Mouse (Mus musculus) forebrain, embryonic 13.5 days (tissue): ENCODE results near the gene C1qtnf6. TPM values are rescaled to one million over a fixed set of nuclear protein-coding genes. Genes with fewer than 3 reads are reported as not detected.

ENCODE experiments used
- polyA plus RNA-seq: library from polyadenylated mRNA; unstranded; fragments of >200 nt; fragmentation: Nextera tagmentation; extraction: Ambion mirVana; gene quantifications from 2 replicates; pipeline ENCODE4 v1.2.1, GENCODE M21; 2015

C1qtnf6 gene
- polyA plus RNA-seq, 1 experiment from 2014 or later = 4.1 TPM

Other genes with a start within 250 kb of the C1qtnf6 start
- 0.10 TPM in 1 of 2 replicates, not detected in the other for gene Csf2rb2, start 225.7 kb downstream of the C1qtnf6 start, polyA plus RNA-seq
- gene Csf2rb, start 205.7 kb downstream of the C1qtnf6 start, polyA plus RNA-seq = 0.40 and 0.43 TPM in 2 replicates
- not detected in 2 replicates for gene Tex33, start 135.5 kb downstream of the C1qtnf6 start, polyA plus RNA-seq
- gene Tst, start 125.5 kb downstream of the C1qtnf6 start, polyA plus RNA-seq = 12.0 and 15.9 TPM in 2 replicates
- 2.3 and 3.0 TPM in 2 replicates for gene Mpst, start 125.0 kb downstream of the C1qtnf6 start, polyA plus RNA-seq
- gene Kctd17, start 102.9 kb downstream of the C1qtnf6 start, polyA plus RNA-seq = 84.6 and 104 TPM in 2 replicates
- 0.49 TPM in 1 of 2 replicates, not detected in the other for gene Tmprss6, start 62.8 kb downstream of the C1qtnf6 start, polyA plus RNA-seq
- gene Il2rb, start 36.1 kb downstream of the C1qtnf6 start, polyA plus RNA-seq = not detected in 2 replicates
- 0.96 and 1.4 TPM in 2 replicates for gene Sstr3, start 13.3 kb upstream of the C1qtnf6 start, polyA plus RNA-seq
- 2.9 and 3.4 TPM in 2 replicates for gene Rac2, start 41.4 kb upstream of the C1qtnf6 start, polyA plus RNA-seq
- 3.1 and 3.4 TPM in 2 replicates for gene Cyth4, start 65.6 kb upstream of the C1qtnf6 start, polyA plus RNA-seq
- gene Elfn2, start 187.4 kb upstream of the C1qtnf6 start, polyA plus RNA-seq = 1.7 and 1.8 TPM in 2 replicates
- gene Mfng, start 242.1 kb upstream of the C1qtnf6 start, polyA plus RNA-seq = 136 and 138 TPM in 2 replicates